Mouse (Mus musculus) ovary, postnatal 36 days (tissue): ENCODE measurements at regions not wholly inside any gene's neighbourhood (a gene's known extent, or its start where the extent isn't known, plus 50 kb on each side); places are given as distances from the start of the nearest gene placed in this dataset.

Experiments
- DNase-seq: peaks from one replicate; pipeline ENCODE4 v3.0.0; 2022; ENCODE audit warnings: low spot score, mixed read lengths

DNA sequence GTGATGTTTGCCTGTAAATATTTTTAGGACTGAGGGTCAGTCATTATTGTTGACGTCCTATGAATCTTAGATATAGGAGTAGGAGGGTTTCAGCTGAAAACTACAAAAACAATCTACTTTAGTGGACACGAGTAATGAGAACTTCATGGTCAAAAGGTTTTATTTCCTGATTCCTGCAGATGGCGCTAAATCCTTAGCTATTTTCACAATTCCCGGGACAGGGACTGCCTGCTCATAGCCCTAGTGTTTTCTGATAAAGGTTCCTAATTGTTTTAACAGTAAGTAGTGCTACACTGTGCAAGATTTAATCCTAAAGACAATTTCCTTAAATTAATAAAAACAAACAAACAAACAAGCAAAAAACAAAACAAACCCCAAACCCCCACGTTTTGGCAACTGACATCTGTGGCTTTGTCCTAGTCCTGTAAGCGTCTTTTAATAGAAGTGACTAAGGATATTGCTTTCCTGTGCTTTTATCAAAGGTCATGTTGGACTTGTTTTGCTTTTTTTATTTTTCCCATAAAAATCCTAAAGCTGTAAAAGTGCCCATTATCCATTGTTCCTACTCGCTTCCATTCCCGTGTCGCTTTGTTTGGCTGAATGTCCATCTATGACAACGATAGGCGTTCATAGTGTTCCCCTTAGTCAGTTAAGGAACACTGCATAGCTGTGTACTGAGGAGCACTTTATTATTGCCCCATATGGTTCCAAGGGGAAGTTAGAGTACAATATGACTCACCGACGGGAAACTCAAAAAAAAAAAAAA, 53.5 kb upstream of the Akr1e1 start:
- no peak for DNase-seq
